In the genomic region with DNA sequence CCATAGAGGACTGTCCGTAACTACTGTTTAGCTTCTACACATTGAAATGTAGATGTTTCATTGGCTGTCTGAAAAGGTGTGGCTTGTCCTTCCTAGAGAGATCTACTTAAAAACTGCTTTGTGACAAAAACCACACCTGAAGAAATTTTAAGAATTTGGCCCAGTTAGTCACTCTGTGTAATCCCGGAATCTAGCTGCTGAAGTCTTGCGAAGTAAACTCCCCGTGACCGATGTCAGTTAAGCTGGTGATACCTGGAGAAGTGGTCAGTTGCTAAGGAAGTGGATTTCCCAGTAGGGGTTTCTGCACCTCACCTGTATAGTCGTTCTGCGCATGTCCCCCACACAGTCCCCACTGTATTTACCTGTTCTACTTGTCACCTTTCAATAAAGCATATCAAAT, we compare ENCODE assay signal across 10 mouse cellular contexts. TPM values are rescaled to one million over a fixed set of nuclear protein-coding genes. Genes with fewer than 3 reads are reported as not detected.
DNase-seq lines count a peak whose midpoint lies in the region; ATAC-seq and TF ChIP-seq lines count a peak whose summit lies in the region.
"Had no signal": no experiment of that assay in that cellular context is flagged by ENCODE, and none has a peak within 500 bp of the region (broad histone marks: within the 10 kb centered on the region; RNA-seq: fewer than 3 reads in every experiment).

No protein-coding gene starts in this region.

- 0 out of 2 replicates have a peak, but pooled peaks have one; percentile 3 for TF ChIP-seq POLR2A in cortical plate, adult 2 months (IDR thresholded peaks at IDR 0.05; ENCODE audit: extremely low read depth, insufficient read depth, low read length)

- peaks cover 6% of the 10 kb centered on the region; the same call in 1 of the 2 replicates for H3K36me3 ChIP-seq in heart, embryonic 15.5 days
- H3K36me3 ChIP-seq in hindbrain, embryonic 13.5 days, result peaks cover 33% of the 10 kb centered on the region
- H3K36me3 ChIP-seq in midbrain, embryonic 10.5 days, result peaks cover 34% of the 10 kb centered on the region

- peak overlapping the region; percentile 65; the same call in 1 of the 2 replicates for H3K4me3 ChIP-seq in heart, embryonic 15.5 days
- H3K4me3 ChIP-seq in cortical plate, adult 2 months (ENCODE audit: insufficient read depth, low read length), result peak overlapping the region; percentile 86
- H3K4me3 ChIP-seq in hindbrain, embryonic 13.5 days, result peak overlapping the region; percentile 59
- peak overlapping the region; percentile 80; the same call in 1 of the 2 replicates for H3K4me3 ChIP-seq in midbrain, embryonic 10.5 days

- TF ChIP-seq CTCF in cortical plate, adult 2 months (IDR thresholded peaks at IDR 0.05; ENCODE audit: extremely low read depth, insufficient read depth, low read length), result no peak

- no peak overlapping the region for H3K9ac ChIP-seq in heart, embryonic 15.5 days
- H3K9ac ChIP-seq in hindbrain, embryonic 13.5 days, result peak overlapping the region; percentile 95

- H3K4me1 ChIP-seq in heart, embryonic 15.5 days (replicated peaks), result peaks cover 21% of the 10 kb centered on the region
- H3K4me1 ChIP-seq in cortical plate, adult 2 months (ENCODE audit: control insufficient read depth, insufficient read depth, low read length), result peaks cover 6% of the 10 kb centered on the region
- H3K4me1 ChIP-seq in hindbrain, embryonic 13.5 days (replicated peaks), result peaks cover 24% of the 10 kb centered on the region
- peaks cover 38% of the 10 kb centered on the region for H3K4me1 ChIP-seq in midbrain, embryonic 10.5 days

- ATAC-seq in heart, embryonic 15.5 days (replicated peaks; ENCODE audit: insufficient number of reproducible peaks, insufficient read depth, low FRiP score, low read depth), result no peak
- no peak for ATAC-seq in hindbrain, embryonic 13.5 days (ENCODE audit: low FRiP score)

- 82% methylated on average over 7 of the region's 7 CpGs for WGBS in heart, embryonic 15.5 days
- WGBS in hindbrain, embryonic 13.5 days, result 87% methylated on average over 7 of the region's 7 CpGs
- 95% methylated on average over 7 of the region's 7 CpGs for WGBS in midbrain, embryonic 10.5 days

- DNase-seq in heart, adult 8-10 months (ENCODE audit: low spot score), result no peak
- DNase-seq in midbrain, embryonic 10.5 days (ENCODE audit: low spot score), result no peak
- no peak for DNase-seq in urinary bladder, adult 2 months (ENCODE audit: low spot score)
- no peak for DNase-seq in layer of hippocampus, adult 9-10 months (ENCODE audit: low spot score)
- no peak for DNase-seq in spleen, adult 18-20 months
- DNase-seq: kidney, adult 8-10 months had no signal

- H3K27ac ChIP-seq in heart, embryonic 15.5 days, result no peak overlapping the region
- H3K27ac ChIP-seq in cortical plate, adult 2 months (ENCODE audit: insufficient read depth, low read length), result no peak overlapping the region
- peak overlapping the region; percentile 99; the same call in 1 of the 2 replicates for H3K27ac ChIP-seq in hindbrain, embryonic 13.5 days
- H3K27ac ChIP-seq in midbrain, embryonic 10.5 days (replicated peaks), result no peak overlapping the region

- H3K27me3 ChIP-seq in heart, embryonic 15.5 days, result no peaks in the 10 kb centered on the region
- no peaks in the 10 kb centered on the region for H3K27me3 ChIP-seq in hindbrain, embryonic 13.5 days
- no peaks in the 10 kb centered on the region for H3K27me3 ChIP-seq in midbrain, embryonic 10.5 days (ENCODE audit: low read depth, poor library complexity, severe bottlenecking)

- H3K4me2 ChIP-seq in heart, embryonic 15.5 days, result peak overlapping the region; percentile 88
- peak overlapping the region; percentile 99 for H3K4me2 ChIP-seq in hindbrain, embryonic 13.5 days

- no peaks in the 10 kb centered on the region for H3K9me3 ChIP-seq in heart, embryonic 15.5 days (replicated peaks)
- H3K9me3 ChIP-seq in hindbrain, embryonic 13.5 days, result no peaks in the 10 kb centered on the region
- H3K9me3 ChIP-seq in midbrain, embryonic 10.5 days (replicated peaks), result no peaks in the 10 kb centered on the region

RNA-seq across cellular contexts. Expression of a gene that starts 49.3 kb away (rescaled TPM):
- polyA plus RNA-seq in heart, embryonic 15.5 days (2015; fragmentation: Nextera tagmentation; extraction: Ambion mirVana), result 7.1 and 8.2 TPM in 2 replicates
- total RNA-seq in heart, adult 8-10 months (2022), result 1 to 10 TPM in 1 of 4 experiments, under 1 TPM in 1, not detected in 2; 0.54 to 1.0 TPM
- 262 and 271 TPM in 2 replicates for polyA plus RNA-seq in cortical plate, adult 2 months (2012; rRNA removed)
- 128 and 133 TPM in 2 replicates for polyA plus RNA-seq in hindbrain, embryonic 13.5 days (2015; fragmentation: Nextera tagmentation; extraction: Ambion mirVana)
- polyA plus RNA-seq in midbrain, embryonic 10.5 days (2016; fragmentation: Nextera tagmentation; extraction: Ambion mirVana), result 30.2 and 37.3 TPM in 2 replicates
- polyA plus RNA-seq in urinary bladder, adult 2 months (2012; rRNA removed), result 2.9 and 4.1 TPM in 2 replicates
- total RNA-seq: monocyte, adult 5-6 weeks had no signal
